Mouse (Mus musculus): ENCODE data around the gene Mcub. TPM values are rescaled to one million over a fixed set of nuclear protein-coding genes. Genes with fewer than 3 reads are reported as not detected.
A peak's percentile ranks its signal among the peaks of the same experiment; 100 is the strongest.

Mcub gene
- total and polyA plus RNA-seq, 3 experiments: 1.6 to 2.2 (median 2.1) TPM

DNA sequence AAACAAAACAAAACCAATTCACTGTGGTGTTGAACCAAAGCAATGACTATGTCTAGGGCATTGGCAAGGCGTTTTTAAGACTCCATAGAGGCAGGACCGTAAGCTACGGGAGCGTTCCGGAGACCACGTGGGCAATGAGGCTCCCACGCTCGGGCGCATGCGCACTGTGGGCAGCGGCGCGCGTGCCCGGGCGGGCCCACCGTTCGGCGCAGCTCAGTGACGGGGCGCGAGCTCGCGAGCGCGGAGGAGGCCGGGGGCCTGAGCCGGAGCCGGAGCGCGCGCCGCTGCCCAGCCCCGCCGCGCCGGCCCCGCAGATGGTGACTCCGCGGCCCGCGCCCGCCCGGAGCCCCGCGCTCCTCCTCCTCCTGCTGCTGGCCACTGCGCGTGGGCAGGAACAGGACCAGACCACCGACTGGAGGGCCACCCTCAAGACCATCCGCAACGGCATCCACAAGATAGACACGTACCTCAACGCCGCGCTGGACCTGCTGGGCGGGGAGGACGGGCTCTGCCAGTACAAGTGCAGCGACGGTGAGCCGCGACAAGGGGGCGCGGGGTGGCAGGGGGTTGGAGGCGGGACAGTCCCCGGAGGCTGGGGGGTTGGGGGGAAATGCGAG, 91.5 kb downstream of the Mcub start, which contains the start of gene Pla2g12a:
Gene Pla2g12a, plus strand, starts transcription at position 202 of the 617 bp plus-strand sequence.
- TF ChIP-seq POLR2A (IDR thresholded peaks at IDR 0.05; ENCODE audit: insufficient read depth, low read depth, low read length) (peak; percentile 35; the same call in 1 of the 2 replicates), EP300 (IDR thresholded peaks at IDR 0.05; ENCODE audit: insufficient read depth, low read depth, low read length) (0 out of 2 replicates have a peak, but pooled peaks have one; percentile 15), CTCF (IDR thresholded peaks at IDR 0.05) (peak; percentile 21)
- Histone ChIP-seq H3K79me2 (replicated peaks; ENCODE audit: control insufficient read depth, insufficient read depth, low read length) (no peaks in the 10 kb centered on the region), H3K36me3 (ENCODE audit: control insufficient read depth, insufficient read depth, low read length) (no peaks in the 10 kb centered on the region), H3K4me1 (ENCODE audit: control insufficient read depth, insufficient read depth, low read length) (peaks cover 3% of the 10 kb centered on the region; the same call in 1 of the 2 replicates), H3K27ac (peak within 1 kb of the TSS; percentile 79), H3K9ac (ENCODE audit: low read depth, low read length) (peak within 1 kb of the TSS; percentile 78), H3K27me3 (ENCODE audit: control insufficient read depth, insufficient read depth, low read length) (no peaks in the 10 kb centered on the region), H3K4me3 (peak within 1 kb of the TSS; percentile 79)
- peak; percentile 93 to 94 for DNase-seq
- under 1% methylated on average over 64 of the region's 66 CpGs for WGBS
- intact Hi-C loops (cut with DNase I): loop anchor here (5.0 kb wide), 1 partner anchor 184 kb away; the partner anchor contains the start of gene Sec24b

DNA sequence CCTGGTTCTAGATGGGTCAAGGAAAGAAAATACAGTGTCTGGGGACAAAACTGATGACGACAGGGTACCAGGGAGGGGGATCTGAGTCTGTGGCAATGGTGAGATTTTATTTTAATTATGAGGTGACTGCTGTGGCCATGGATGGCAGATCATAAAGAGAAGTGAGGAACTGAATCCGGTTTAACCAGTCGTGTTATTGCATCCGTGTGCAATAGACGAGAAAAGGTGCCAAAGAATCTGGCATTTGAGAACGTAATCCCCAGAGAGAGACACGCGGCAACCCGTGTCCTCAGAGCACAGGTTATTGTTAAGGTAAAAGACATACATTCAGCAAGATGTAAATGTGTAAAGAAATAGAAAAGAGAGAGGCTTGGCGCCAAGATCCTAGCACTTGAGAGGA, 92.7 kb downstream of the Mcub start:
- 88% methylated on average over 10 of the region's 10 CpGs for WGBS
- intact Hi-C loops (cut with DNase I): loop anchor here (5.0 kb wide), 1 partner anchor 185 kb away; the partner anchor contains the start of gene Sec24b
- Histone ChIP-seq H3K27me3 (ENCODE audit: control insufficient read depth, insufficient read depth, low read length) (no peaks in the 10 kb centered on the region), H3K4me1 (ENCODE audit: control insufficient read depth, insufficient read depth, low read length) (peaks cover 3% of the 10 kb centered on the region; the same call in 1 of the 2 replicates), H3K36me3 (ENCODE audit: control insufficient read depth, insufficient read depth, low read length) (no peaks in the 10 kb centered on the region), H3K79me2 (replicated peaks; ENCODE audit: control insufficient read depth, insufficient read depth, low read length) (no peaks in the 10 kb centered on the region), H3K4me3 (no peak overlapping the region), H3K9ac (ENCODE audit: low read depth, low read length) (no peak overlapping the region), H3K27ac (no peak overlapping the region)
- no peak for DNase-seq
- no peak for TF ChIP-seq POLR2A (IDR thresholded peaks at IDR 0.05; ENCODE audit: insufficient read depth, low read depth, low read length)
- TF ChIP-seq CTCF (IDR thresholded peaks at IDR 0.05): no peak
- no peak for TF ChIP-seq EP300 (IDR thresholded peaks at IDR 0.05; ENCODE audit: insufficient read depth, low read depth, low read length)

Other genes starting within 250 kb of the Mcub start
- gene Egf, start 214.9 kb downstream of the Mcub start, total RNA-seq (2021): 1 to 10 TPM; 1.3 to 3.1 TPM
- 5.4 and 12.9 TPM in 2 replicates for gene Egf, start 214.9 kb downstream of the Mcub start, polyA plus RNA-seq (2012; rRNA removed)
- not detected for gene Lrit3, start 166.2 kb downstream of the Mcub start, total RNA-seq (2021)
- not detected in 2 replicates for gene Lrit3, start 166.2 kb downstream of the Mcub start, polyA plus RNA-seq (2012; rRNA removed)
- not detected for gene Rrh, start 147.6 kb downstream of the Mcub start, total RNA-seq (2021)
- not detected in 2 replicates for gene Rrh, start 147.6 kb downstream of the Mcub start, polyA plus RNA-seq (2012; rRNA removed)
- gene Gar1, start 138.8 kb downstream of the Mcub start, total RNA-seq (2021): 10 to 100 TPM; 16.6 to 23.0 TPM
- gene Gar1, start 138.8 kb downstream of the Mcub start, polyA plus RNA-seq (2012; rRNA removed): 11.4 and 19.7 TPM in 2 replicates
- gene Cfi, start 134.3 kb downstream of the Mcub start, total RNA-seq (2021): under 1 TPM; 0.27 to 0.55 TPM
- gene Cfi, start 134.3 kb downstream of the Mcub start, polyA plus RNA-seq (2012; rRNA removed): 0.23 and 0.31 TPM in 2 replicates
- 10 to 100 TPM; 57.1 to 74.0 TPM for gene Pla2g12a, start 91.6 kb downstream of the Mcub start, total RNA-seq (2021)
- 47.5 and 49.7 TPM in 2 replicates for gene Pla2g12a, start 91.6 kb downstream of the Mcub start, polyA plus RNA-seq (2012; rRNA removed)
- gene Casp6, start 68.8 kb downstream of the Mcub start, total RNA-seq (2021): 10 to 100 TPM; 10.4 to 11.2 TPM
- gene Casp6, start 68.8 kb downstream of the Mcub start, polyA plus RNA-seq (2012; rRNA removed): 16.9 and 23.6 TPM in 2 replicates
- gene Sec24b, start 91.3 kb upstream of the Mcub start, total RNA-seq (2021): 10 to 100 TPM; 30.8 to 33.2 TPM
- gene Sec24b, start 91.3 kb upstream of the Mcub start, polyA plus RNA-seq (2012; rRNA removed): 29.8 and 36.2 TPM in 2 replicates
- under 1 TPM; 0.21 to 0.39 TPM for gene Col25a1, start 161.3 kb upstream of the Mcub start, total RNA-seq (2021)
- gene Col25a1, start 161.3 kb upstream of the Mcub start, polyA plus RNA-seq (2012; rRNA removed): 0.10 and 0.15 TPM in 2 replicates

All from heart, adult 2 months (tissue).